Mouse (Mus musculus) macrophage (primary cell): Measurements from ENCODE around the gene Copz1. TPM values are rescaled to one million over a fixed set of nuclear protein-coding genes. Genes with fewer than 3 reads are reported as not detected.
"Not testable (repeated sequence)": the region's sequence is repeated elsewhere in the genome, so short reads cannot be mapped to it uniquely, and the experiment has no call there.

Experiments
- H3K27ac ChIP-seq: fragments of 350-480 bp; formaldehyde crosslinking; 2 replicates; pipeline ENCODE4 v1.9.0; 2021
- H3K36me3 ChIP-seq: fragments of 350-480 bp; formaldehyde crosslinking; 2 replicates; pipeline ENCODE4 v1.9.0; 2021; ENCODE audit errors: inconsistent target
- H3K4me3 ChIP-seq: fragments of 350-480 bp; formaldehyde crosslinking; 2 replicates; pipeline ENCODE4 v1.9.0; 2021; ENCODE audit errors: inconsistent target
- H3K79me2 ChIP-seq: fragments of 350-480 bp; formaldehyde crosslinking; 2 replicates; pipeline ENCODE4 v1.9.0; 2021; ENCODE audit errors: inconsistent target
- WGBS: methylation state at CpG from one replicate; pipeline ENCODE4 v1.1.7; 2026; ENCODE audit warnings: inconsistent platforms; ENCODE audit not compliant: missing documents; 5-methylcytosine and 5-hydroxymethylcytosine counted together
- polyA plus RNA-seq: library from polyadenylated mRNA; stranded (reverse); fragments of 250-400 nt; gene quantifications from 3 replicates; pipeline ENCODE4 v1.2.4, GENCODE M21; 2018; ENCODE audit warnings: inconsistent platforms

The Copz1 gene
- polyA plus RNA-seq, 1 experiment from 2014 or later, result 123 TPM

DNA sequence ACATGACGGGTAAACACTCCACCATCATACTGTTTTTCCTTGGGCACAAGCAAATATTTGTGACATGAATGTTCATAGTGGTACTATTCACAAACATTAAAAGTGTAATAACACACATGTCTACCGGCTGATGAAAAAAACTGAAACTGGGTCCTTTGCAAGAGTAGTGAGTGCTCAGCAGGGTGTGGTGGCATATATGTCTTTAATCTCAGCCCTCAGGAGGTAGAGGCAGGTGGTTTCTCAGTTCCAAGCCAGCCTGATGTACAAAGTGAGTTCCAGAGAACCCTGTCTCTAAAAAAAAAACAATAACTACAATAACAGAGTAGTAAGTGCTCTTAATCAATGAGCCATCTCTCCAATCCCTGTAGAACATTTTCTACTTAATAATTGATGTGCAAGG lies 7.7 kb upstream of the Copz1 start:
- no peak overlapping the region for H3K4me3 ChIP-seq

DNA sequence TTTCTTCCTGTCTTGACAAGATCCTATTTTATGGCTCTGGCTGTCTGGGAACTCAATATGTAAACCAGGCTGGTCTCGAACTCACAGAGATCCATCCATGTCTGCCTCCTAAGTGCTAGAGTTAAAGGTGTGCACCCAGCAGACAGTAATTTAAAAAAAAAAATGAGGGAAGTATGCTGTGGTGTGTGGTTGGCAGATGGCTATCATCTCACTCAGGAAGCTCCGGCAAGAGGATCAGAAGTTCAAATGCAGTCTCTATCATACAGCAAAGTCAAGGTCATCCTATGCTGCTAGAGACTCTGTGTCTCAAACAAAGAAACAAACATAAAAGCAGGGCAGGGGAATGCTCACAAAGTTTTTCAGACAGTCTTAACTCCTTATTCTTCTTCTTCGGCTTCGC lies 3.6 kb upstream of the Copz1 start:
- peaks cover 13% of the 10 kb centered on the region for H3K79me2 ChIP-seq
- 85% methylated on average over 3 of the region's 4 CpGs for WGBS
- H3K4me3 ChIP-seq, result no peak overlapping the region
- H3K36me3 ChIP-seq, result no peaks in the 10 kb centered on the region
- H3K27ac ChIP-seq, result no peak overlapping the region

More for the DNA sequence above, 7.7 kb upstream of the Copz1 start:
- H3K36me3 ChIP-seq, result no peaks in the 10 kb centered on the region
- H3K79me2 ChIP-seq, result no peaks in the 10 kb centered on the region
- no peak overlapping the region for H3K27ac ChIP-seq
- 100% methylated on average over 2 of the region's 2 CpGs for WGBS

DNA sequence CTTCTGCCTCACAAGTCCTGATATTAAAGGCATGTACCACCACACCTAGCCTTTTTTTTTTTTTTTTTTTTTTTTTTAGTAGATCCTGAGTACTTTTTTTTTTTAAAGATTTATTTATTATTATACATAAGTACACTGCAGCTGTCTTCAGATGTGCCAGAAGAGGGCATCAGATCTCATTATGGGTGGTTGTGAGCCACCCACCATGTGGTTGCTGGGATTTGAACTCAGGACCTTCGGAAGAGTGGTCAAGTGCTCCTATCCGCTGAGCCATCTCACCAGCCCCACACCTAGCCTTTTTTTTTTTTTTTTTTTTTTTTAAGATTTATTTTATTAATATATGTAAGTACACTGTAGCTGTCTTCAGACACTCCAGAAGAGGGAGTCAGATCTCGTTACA lies 3.4 kb downstream of the Copz1 start:
- peaks cover 83% of the 10 kb centered on the region for H3K79me2 ChIP-seq
- not testable (repeated sequence) for H3K36me3 ChIP-seq, H3K27ac ChIP-seq, H3K4me3 ChIP-seq
- whole genome bisulfite sequencing, result no CpG with 5 or more reads among the region's 3 CpGs

DNA sequence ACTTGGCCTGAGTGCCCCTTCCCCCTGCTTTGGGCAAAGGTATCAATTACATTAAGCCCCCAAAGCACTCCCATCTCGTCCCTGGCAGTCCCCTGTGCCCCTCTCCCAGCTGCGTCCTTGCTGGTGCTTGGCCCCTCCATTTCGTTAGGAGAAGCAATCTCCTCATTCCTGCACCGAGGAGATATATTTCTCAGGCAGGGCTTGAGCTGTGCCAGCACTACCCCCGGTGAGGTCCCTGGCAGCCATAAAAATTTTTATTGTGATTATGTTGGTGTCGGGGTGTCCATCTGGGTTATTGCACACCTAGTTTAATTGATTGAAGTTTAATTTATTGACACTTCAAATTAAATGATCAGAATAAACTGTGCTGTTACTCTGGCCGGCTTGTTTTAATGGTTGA lies 5.4 kb downstream of the Copz1 start:
- WGBS, result 82% methylated on average over 7 of the region's 7 CpGs
- no peak overlapping the region for H3K27ac ChIP-seq
- peaks cover 100% of the 10 kb centered on the region for H3K79me2 ChIP-seq
- no peaks in the 10 kb centered on the region for H3K36me3 ChIP-seq
- H3K4me3 ChIP-seq, result no peak overlapping the region

DNA sequence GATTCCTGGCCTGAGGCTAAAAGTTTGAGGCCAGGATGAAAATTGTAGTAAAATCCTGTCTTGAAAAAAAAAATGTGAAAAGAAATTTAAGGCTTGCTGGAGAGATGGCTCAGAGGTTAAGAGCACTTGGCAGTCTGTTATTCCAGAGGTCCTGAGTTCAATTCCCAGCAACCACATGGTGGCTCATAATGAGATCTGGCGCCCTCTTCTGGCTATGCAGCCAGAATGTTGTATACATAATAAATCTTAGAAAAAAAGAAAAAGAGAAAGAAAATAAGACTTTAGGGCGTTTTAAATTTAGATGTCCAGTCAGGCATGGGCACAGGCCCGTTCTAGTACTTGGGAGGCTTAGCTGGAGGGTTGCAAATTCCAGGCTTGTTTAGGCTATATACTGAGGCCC lies 7.2 kb downstream of the Copz1 start:
- H3K27ac ChIP-seq, result no peak overlapping the region
- WGBS, result 42% methylated on average over 3 of the region's 3 CpGs
- H3K4me3 ChIP-seq, result no peak overlapping the region
- H3K36me3 ChIP-seq, result no peaks in the 10 kb centered on the region
- H3K79me2 ChIP-seq, result peaks cover 100% of the 10 kb centered on the region

DNA sequence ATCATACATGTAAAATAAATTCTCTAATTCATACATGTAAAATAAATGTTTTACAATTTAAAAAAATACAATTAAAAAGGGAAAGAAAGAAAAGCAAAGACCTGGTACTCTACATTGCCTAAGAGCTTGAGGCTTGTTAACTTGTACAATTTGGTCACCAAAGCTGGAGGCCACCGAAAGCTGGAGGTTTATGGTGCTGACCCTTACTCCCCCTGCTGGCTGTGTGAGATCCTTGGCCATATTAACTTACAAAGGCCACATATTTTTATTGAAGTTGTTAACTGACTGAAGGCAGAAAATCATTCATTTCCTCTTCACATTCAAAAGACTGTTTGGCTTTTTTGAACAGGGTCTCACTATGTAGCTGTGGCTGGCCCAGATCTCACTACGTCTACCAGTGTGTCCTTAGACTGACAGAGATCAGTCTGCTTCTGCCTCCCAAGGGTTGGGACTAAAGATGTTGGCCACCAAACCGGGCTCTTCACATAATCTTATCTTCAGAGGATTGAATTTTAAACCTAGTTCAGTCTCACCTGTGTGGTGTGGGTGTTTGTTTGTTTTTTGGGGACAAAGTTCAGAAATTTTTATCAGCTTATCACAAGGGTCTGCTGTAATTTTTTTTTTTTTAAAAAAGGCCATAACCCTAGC lies 8.4 kb downstream of the Copz1 start:
- WGBS, result 55% methylated on average over 3 of the region's 3 CpGs
- H3K36me3 ChIP-seq, result no peaks in the 10 kb centered on the region
- no peak overlapping the region for H3K27ac ChIP-seq
- no peak overlapping the region for H3K4me3 ChIP-seq
- H3K79me2 ChIP-seq, result peaks cover 100% of the 10 kb centered on the region

DNA sequence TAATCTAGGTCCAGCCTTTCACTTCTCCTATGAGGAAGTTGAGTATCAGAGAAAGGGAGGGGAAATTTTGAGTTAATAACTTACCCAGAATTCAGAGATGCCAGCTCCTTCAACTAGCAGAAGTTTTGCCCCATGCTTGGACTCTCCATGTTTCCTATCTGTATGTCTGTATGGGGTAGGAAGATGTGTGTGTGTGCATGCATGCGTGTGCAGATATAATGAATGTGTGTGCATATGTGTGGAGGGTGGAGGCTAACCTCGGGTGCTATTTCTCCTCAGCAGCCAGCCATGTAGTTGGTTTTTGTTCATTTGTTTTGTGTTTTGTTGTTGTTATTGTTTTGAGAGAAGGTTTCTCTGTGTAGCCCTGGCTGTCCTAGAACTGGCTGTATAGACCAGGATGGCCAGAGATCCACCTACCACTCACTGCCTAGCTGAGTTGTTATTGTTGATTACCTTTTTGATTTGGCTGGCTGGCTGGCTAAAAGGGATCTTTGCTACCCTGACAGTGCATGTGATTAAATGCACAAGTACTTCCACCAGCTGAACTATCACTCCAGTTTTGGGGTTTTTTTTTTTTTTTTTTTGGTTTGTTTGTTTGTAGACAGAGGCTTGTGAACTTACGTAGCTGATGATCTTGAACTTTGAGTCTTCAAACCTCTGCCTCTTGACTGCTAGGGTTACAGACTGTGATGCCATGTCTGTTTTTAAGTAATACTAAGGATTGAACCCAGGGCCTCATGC lies 9.1 kb downstream of the Copz1 start:
- 68% methylated on average over 3 of the region's 3 CpGs for WGBS
- Histone ChIP-seq H3K79me2 (peaks cover 100% of the 10 kb centered on the region), H3K27ac (no peak overlapping the region), H3K4me3 (no peak overlapping the region), H3K36me3 (no peaks in the 10 kb centered on the region)

DNA sequence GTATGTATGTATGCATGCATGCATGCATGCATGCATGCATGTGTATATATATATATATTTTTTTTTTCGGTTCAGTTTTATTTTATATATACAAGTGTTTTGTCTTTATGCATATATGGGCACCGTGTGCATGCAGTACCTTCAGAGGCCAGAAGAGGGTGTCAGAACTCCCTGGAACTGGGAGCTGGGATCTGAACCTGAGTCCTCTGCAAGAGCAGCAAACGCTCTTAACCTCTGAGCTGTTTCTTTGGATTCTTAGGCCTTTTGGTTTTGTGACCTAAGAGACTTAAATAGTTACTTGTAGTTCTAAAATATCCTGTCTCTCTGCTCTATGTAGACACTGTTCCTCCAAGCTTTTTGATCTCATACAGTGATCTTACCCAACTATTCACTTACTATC lies 11.6 kb downstream of the Copz1 start:
- Histone ChIP-seq H3K4me3 (no peak overlapping the region), H3K36me3 (peaks cover 5% of the 10 kb centered on the region; the same call in 1 of the 2 replicates), H3K79me2 (peaks cover 100% of the 10 kb centered on the region), H3K27ac (no peak overlapping the region)
- 83% methylated on average over 2 of the region's 3 CpGs for whole genome bisulfite sequencing

DNA sequence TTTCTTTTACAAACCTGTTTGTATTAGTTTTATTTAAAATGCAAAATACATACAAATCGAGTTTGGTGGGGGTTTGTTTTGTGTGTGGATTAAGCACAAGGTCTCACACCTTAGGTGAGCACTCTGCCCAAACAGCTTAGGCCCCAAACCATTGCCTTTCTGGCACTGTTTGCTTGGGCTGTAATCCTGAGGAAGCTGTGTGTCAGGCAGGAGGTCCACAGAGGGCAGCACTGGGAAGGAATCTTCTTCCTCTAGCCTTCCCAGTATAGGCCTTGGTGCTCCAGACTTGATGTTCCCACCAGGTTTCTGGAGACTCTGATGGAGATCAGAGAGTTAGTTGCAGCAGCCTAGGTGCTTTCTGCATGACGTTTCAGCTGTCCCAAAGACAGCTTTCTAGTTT lies 12.1 kb downstream of the Copz1 start:
- H3K27ac ChIP-seq, result no peak overlapping the region
- WGBS, result 65% methylated on average over 2 of the region's 2 CpGs
- peaks cover 11% of the 10 kb centered on the region; the same call in 1 of the 2 replicates for H3K36me3 ChIP-seq
- H3K4me3 ChIP-seq, result no peak overlapping the region
- peaks cover 94% of the 10 kb centered on the region for H3K79me2 ChIP-seq

DNA sequence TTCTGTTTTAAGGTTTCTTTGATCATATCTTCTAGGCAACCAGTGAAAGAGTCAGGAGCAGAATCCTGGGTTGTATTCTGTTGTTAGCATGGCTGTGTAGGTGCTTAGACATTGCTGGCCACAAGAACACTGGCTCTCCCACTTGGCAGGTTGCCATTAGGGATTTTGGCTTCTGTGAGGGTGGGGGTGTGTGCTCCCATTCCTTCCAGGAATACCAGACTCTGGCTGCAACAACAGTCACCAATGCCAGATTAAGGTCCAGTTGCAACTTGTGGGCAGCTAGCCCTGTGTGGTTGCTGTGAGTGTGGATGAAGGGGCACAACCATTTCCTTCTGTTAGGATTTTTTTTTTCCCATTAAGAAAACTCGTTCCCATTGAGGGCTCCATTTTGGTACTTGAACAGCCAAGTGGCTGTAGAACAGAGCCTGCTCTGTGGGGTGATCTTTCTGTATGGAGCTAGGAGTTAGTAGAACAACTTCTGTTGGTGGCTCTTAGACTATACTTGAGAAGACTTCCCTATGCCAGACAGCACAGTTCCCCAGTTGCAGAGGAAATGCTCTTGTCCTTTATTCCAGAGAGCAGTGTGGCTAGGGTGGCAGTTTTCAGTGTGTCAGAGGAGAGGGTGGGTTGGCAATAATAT lies 13.4 kb downstream of the Copz1 start:
- WGBS, result 8% methylated on average over 1 of the region's 1 CpGs
- peaks cover 81% of the 10 kb centered on the region for H3K79me2 ChIP-seq
- H3K36me3 ChIP-seq, result peaks cover 21% of the 10 kb centered on the region
- H3K27ac ChIP-seq, result no peak overlapping the region
- H3K4me3 ChIP-seq, result no peak overlapping the region

DNA sequence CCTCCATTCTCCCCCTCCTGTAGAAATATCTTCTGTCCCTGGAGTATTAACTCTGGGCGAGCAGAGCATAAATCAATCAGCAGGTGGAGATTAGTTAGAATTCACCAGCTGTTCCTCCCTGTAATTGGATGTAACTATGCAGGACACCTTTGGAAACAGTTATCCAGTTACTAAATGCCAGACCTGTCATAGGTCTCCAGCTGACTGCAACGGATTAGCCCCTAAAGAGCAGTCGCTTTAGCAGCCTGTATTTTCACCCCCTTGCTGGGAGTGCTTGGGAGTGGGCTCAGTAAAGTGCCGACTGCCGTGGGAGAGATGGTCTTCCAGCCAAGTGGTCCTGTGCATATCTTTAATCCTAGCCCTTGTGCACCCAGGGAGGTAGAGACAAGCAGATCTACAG lies 17.1 kb downstream of the Copz1 start:
- H3K79me2 ChIP-seq, result peaks cover 44% of the 10 kb centered on the region
- H3K36me3 ChIP-seq, result peaks cover 52% of the 10 kb centered on the region

DNA sequence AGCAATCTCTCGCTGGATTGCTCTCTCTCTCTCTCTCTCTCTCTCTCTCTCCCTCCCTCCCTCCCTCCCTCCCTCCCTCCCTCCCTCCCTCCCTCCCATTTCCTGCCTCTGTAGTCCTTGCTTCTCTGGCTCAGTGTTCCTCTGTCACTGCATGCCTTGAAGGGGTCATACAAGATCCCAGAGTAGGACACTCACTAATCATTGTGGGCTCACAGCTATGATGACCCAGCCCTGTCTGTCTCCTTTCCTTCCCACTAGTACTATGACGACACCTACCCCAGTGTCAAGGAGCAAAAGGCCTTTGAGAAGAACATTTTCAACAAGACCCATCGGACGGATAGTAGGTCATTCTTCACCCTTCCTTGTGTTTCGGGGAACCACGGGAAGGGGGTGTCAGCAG lies 17.9 kb downstream of the Copz1 start:
- Histone ChIP-seq H3K4me3 (no peak overlapping the region), H3K27ac (no peak overlapping the region), H3K36me3 (peaks cover 56% of the 10 kb centered on the region), H3K79me2 (peaks cover 36% of the 10 kb centered on the region)
- WGBS, result 95% methylated on average over 5 of the region's 6 CpGs

More for the DNA sequence above, 17.1 kb downstream of the Copz1 start:
- 94% methylated on average over 5 of the region's 5 CpGs for WGBS
- Histone ChIP-seq H3K4me3 (no peak overlapping the region), H3K27ac (no peak overlapping the region)

DNA sequence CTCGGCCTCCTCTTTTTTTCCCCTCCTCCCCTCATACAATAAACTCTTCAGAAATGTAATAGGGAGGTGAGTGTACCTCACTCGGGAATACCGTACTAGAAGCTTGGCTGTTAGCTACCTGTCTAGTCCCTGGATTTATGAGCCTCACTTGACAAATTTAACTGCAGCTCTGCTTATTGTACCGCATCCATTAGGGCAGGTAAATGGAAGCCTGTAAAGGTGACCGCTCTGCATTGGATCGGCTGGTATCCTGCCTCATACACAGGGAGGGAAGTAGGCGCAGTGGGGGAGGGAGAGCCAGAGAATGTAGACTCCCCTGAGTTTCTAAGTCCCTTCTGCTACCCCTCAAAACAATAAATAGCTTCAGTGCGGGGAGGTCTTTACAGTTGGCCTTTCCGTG lies 18.3 kb downstream of the Copz1 start:
- 98% methylated on average over 9 of the region's 9 CpGs for WGBS
- Histone ChIP-seq H3K27ac (no peak overlapping the region), H3K36me3 (peaks cover 61% of the 10 kb centered on the region), H3K79me2 (peaks cover 32% of the 10 kb centered on the region), H3K4me3 (no peak overlapping the region)

DNA sequence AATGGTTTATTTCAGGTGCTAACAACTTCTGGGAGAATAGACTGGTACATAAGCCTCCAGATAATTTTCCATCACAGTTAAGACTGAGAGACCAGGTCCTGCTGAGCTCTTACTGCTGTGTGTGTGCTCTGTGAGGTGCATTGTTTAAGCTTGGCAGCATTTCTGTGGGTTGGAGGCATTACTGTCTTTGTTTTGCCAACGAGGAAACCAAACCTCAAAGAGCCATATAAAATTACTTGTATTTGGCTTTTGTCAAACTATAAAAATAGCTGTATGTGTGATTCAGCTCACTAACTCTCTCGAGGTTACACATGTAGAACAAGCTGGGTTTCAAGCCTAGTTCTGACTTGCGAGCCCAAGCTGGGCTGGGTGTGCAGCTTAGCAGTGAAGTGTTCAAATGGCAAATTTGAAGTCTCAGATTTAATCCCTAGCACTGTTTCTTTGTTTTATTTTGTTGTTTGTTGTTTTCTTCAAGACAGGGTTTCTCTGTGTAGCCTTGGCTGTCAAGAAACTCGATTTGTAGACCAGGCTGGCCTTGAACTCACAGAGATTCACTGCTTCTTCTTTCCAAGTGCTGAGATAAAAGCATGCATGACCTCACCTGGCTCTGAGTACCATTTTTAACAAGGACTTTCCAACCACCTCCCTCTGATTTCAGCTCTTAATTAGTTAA lies 20.3 kb downstream of the Copz1 start:
- Histone ChIP-seq H3K36me3 (peaks cover 80% of the 10 kb centered on the region), H3K4me3 (no peak overlapping the region), H3K79me2 (peaks cover 12% of the 10 kb centered on the region; the same call in 1 of the 2 replicates), H3K27ac (no peak overlapping the region)
- 72% methylated on average over 4 of the region's 4 CpGs for WGBS

DNA sequence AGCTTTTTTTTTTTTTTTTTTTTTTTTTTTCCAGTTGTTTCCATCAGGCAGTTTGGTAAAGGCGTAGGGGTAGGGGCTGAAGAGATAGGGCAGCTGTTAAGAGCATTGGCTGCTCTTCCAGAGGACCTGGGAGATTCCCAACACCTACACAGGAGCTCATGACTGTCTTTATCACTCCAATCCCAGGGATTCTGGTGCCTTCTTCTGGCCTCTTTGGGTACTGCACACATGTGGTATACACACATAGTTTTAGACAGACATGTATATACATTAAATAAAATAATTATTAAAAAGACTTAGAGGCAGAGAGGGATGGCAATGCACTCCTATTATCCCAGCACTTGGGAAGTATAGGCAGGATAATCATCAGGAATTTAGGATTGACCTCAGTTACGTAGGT lies 20.9 kb downstream of the Copz1 start:
- WGBS, result 100% methylated on average over 2 of the region's 2 CpGs
- Histone ChIP-seq H3K4me3 (no peak overlapping the region), H3K36me3 (peaks cover 86% of the 10 kb centered on the region), H3K27ac (no peak overlapping the region), H3K79me2 (peaks cover 7% of the 10 kb centered on the region; the same call in 1 of the 2 replicates)
